Mouse (Mus musculus) hindbrain, postnatal 0 days (tissue): ENCODE data around the gene Trim56. TPM values are rescaled to one million over a fixed set of nuclear protein-coding genes. Genes with fewer than 3 reads are reported as not detected.
A peak's percentile ranks its signal among the peaks of the same experiment; 100 is the strongest.
"Not testable (repeated sequence)": the region's sequence is repeated elsewhere in the genome, so short reads cannot be mapped to it uniquely, and the experiment has no call there.

ENCODE experiments used
- ATAC-seq: fragments of 200-750 bp; cut with Nextera tagmentation; 2 replicates; pipeline ENCODE4 v1.8.0; 2017; ENCODE audit warnings: mild to moderate bottlenecking, moderate TSS enrichment, moderate library complexity
- DNase-seq: peaks from one replicate; pipeline ENCODE4 v3.0.0-alpha.2; 2015; ENCODE audit warnings: low spot score
- H3K27ac ChIP-seq: fragments of 300-500 bp; sonication (generic); 2 replicates; pipeline ENCODE4 v1.5.1; 2014; ENCODE audit warnings: mild to moderate bottlenecking
- H3K27me3 ChIP-seq: fragments of 300-500 bp; sonication (generic); 2 replicates; pipeline ENCODE4 v1.6.1; 2014; ENCODE audit warnings: low read length, mixed read lengths; ENCODE audit not compliant: insufficient read depth
- H3K36me3 ChIP-seq: fragments of 300-500 bp; sonication (generic); 2 replicates; pipeline ENCODE4 v1.6.1; 2014; ENCODE audit warnings: low read length, mixed read lengths; ENCODE audit not compliant: insufficient read depth
- H3K4me1 ChIP-seq: fragments of 300-500 bp; sonication (generic); 2 replicates; pipeline ENCODE4 v1.6.1; 2014; ENCODE audit warnings: antibody characterized with exemption, low read length, mixed read lengths; ENCODE audit not compliant: insufficient read depth
- H3K4me2 ChIP-seq: fragments of 300-500 bp; sonication (generic); 2 replicates; pipeline ENCODE4 v1.6.1; 2014; ENCODE audit warnings: low read depth, mild to moderate bottlenecking, low read length, moderate library complexity, mixed read lengths
- H3K4me3 ChIP-seq: fragments of 300-500 bp; sonication (generic); 2 replicates; pipeline ENCODE4 v1.5.1; 2014; ENCODE audit warnings: low read length
- H3K9ac ChIP-seq: fragments of 300-500 bp; sonication (generic); replicated peaks from 2 replicates; pipeline ENCODE4 v1.6.1; 2014; ENCODE audit warnings: mild to moderate bottlenecking, low read length, moderate library complexity, mixed read lengths
- H3K9me3 ChIP-seq: fragments of 300-500 bp; sonication (generic); 2 replicates; pipeline ENCODE4 v1.6.1; 2016; ENCODE audit warnings: low read length, mixed read lengths
- CTCF ChIP-seq: IDR thresholded peaks from 2 replicates; pipeline ENCODE4 v1.5.1; 2016; ENCODE audit warnings: antibody characterized with exemption, control low read depth, low read depth
- WGBS: fragments of 180-500 bp; shearing (Covaris S2); extraction: QIAGEN DNeasy Blood & Tissue Kit; methylation state at CpG from one replicate; pipeline ENCODE4 v1.1.7; 2014; 5-methylcytosine and 5-hydroxymethylcytosine counted together
- polyA plus RNA-seq: library from polyadenylated mRNA; unstranded; fragments of >200 nt; fragmentation: Nextera tagmentation; extraction: Ambion mirVana; gene quantifications from 2 replicates; pipeline ENCODE4 v1.2.1, GENCODE M21; 2015
- total RNA-seq: library from RNA; depleted of rRNA; stranded (reverse); fragments of >200 nt; gene quantifications from 2 replicates; pipeline ENCODE4 v1.2.3, GENCODE M21; 2014; rRNA removed

Trim56 gene
- 3.7 and 7.2 TPM in 2 replicates for total RNA-seq
- 2.6 and 3.1 TPM in 2 replicates for polyA plus RNA-seq

GRCm38 (mm10) chr5:137115866-137116847, at the start of gene Trim56:
TSS of gene Trim56 (minus strand) at chr5:137116209.
- WGBS, result 9% methylated on average over 29 of the region's 29 CpGs
- Histone ChIP-seq H3K27ac (no peak within 1 kb of the TSS), H3K9ac (peak within 1 kb of the TSS; percentile 29), H3K4me1 (no peaks in the 10 kb centered on the region), H3K9me3 (no peaks in the 10 kb centered on the region), H3K4me2 (peak within 1 kb of the TSS; percentile 54), H3K36me3 (no peaks in the 10 kb centered on the region), H3K4me3 (peak within 1 kb of the TSS; percentile 36), H3K27me3 (no peaks in the 10 kb centered on the region)
- DNase-seq (peak; percentile 14), ATAC-seq (no peak)
- TF ChIP-seq CTCF, result no peak

- H3K4me1 ChIP-seq, result no peaks in the 10 kb centered on the region
- H3K9ac ChIP-seq, result no peak overlapping the region
- H3K27ac ChIP-seq, result no peak overlapping the region
- H3K36me3 ChIP-seq, result no peaks in the 10 kb centered on the region
- no peaks in the 10 kb centered on the region for H3K9me3 ChIP-seq
- no peak for DNase-seq
- H3K4me3 ChIP-seq, result no peak overlapping the region
- no peak for ATAC-seq
- H3K4me2 ChIP-seq, result no peak overlapping the region
- WGBS, result 71% methylated on average over 4 of the region's 4 CpGs
- TF ChIP-seq CTCF, result no peak
- H3K27me3 ChIP-seq, result no peaks in the 10 kb centered on the region
Observed at GRCm38 (mm10) chr5:137161853-137162252, 45.8 kb upstream of the Trim56 start.

- no peak overlapping the region for H3K27ac ChIP-seq
- no peaks in the 10 kb centered on the region for H3K9me3 ChIP-seq
- TF ChIP-seq CTCF, result peak; percentile 64
- peak; percentile 39 for DNase-seq
- no peaks in the 10 kb centered on the region for H3K27me3 ChIP-seq
- no peak overlapping the region for H3K4me2 ChIP-seq
- no peak overlapping the region for H3K9ac ChIP-seq
- no peaks in the 10 kb centered on the region for H3K36me3 ChIP-seq
- H3K4me1 ChIP-seq, result no peaks in the 10 kb centered on the region
- WGBS, result 35% methylated on average over 11 of the region's 11 CpGs
- no peak for ATAC-seq
- H3K4me3 ChIP-seq, result no peak overlapping the region
Observed at GRCm38 (mm10) chr5:137159461-137159860, 43.5 kb upstream of the Trim56 start.

GRCm38 (mm10) chr5:137153289-137153688, 37.3 kb upstream of the Trim56 start:
- Histone ChIP-seq H3K36me3 (no peaks in the 10 kb centered on the region), H3K4me1 (no peaks in the 10 kb centered on the region), H3K27me3 (no peaks in the 10 kb centered on the region), H3K27ac (no peak overlapping the region), H3K4me3 (no peak overlapping the region), H3K9me3 (0 out of 2 replicates have a peak, but pooled peaks cover 4% of the 10 kb centered on the region), H3K4me2 (no peak overlapping the region), H3K9ac (no peak overlapping the region)
- ATAC-seq, result no peak
- DNase-seq, result no peak
- WGBS, result 93% methylated on average over 5 of the region's 5 CpGs
- no peak for TF ChIP-seq CTCF

- Histone ChIP-seq H3K4me2 (no peak overlapping the region), H3K36me3 (no peaks in the 10 kb centered on the region), H3K27me3 (no peaks in the 10 kb centered on the region), H3K9ac (no peak overlapping the region), H3K27ac (no peak overlapping the region), H3K9me3 (0 out of 2 replicates have a peak, but pooled peaks cover 4% of the 10 kb centered on the region), H3K4me1 (no peaks in the 10 kb centered on the region), H3K4me3 (no peak overlapping the region)
- WGBS, result 72% methylated on average over 2 of the region's 2 CpGs
- DNase-seq, result peak; percentile 8
- ATAC-seq, result peak; percentile 72; the same call in 1 of the 2 replicates
- TF ChIP-seq CTCF, result no peak
Observed at GRCm38 (mm10) chr5:137152623-137153022, 36.6 kb upstream of the Trim56 start.

GRCm38 (mm10) chr5:137149272-137149882, 33.4 kb upstream of the Trim56 start, which contains the start of gene Muc3:
TSS of gene Muc3 (minus strand) at chr5:137149322.
- not testable (repeated sequence) for DNase-seq, H3K27ac ChIP-seq, H3K4me1 ChIP-seq, H3K9ac ChIP-seq, H3K4me2 ChIP-seq, H3K27me3 ChIP-seq, ATAC-seq, H3K9me3 ChIP-seq, H3K4me3 ChIP-seq, H3K36me3 ChIP-seq
